Mouse (Mus musculus): ENCODE data around the gene Plin3. TPM values are rescaled to one million over a fixed set of nuclear protein-coding genes. Genes with fewer than 3 reads are reported as not detected.
A peak's percentile ranks its signal among the peaks of the same experiment; 100 is the strongest.

Gene Plin3
- polyA plus RNA-seq, 1 experiment: 21.3 TPM

- peaks cover 53% of the 10 kb centered on the region for H3K4me1 ChIP-seq
- no peaks in the 10 kb centered on the region for H3K9me3 ChIP-seq
- H3K36me3 ChIP-seq (replicated peaks; ENCODE audit: low read length): peaks cover 38% of the 10 kb centered on the region
- TF ChIP-seq GATA1 (IDR thresholded peaks at IDR 0.05; ENCODE audit: borderline replicate concordance, low read length) (no peak), FLI1 (IDR thresholded peaks at IDR 0.05; ENCODE audit: low read length) (no peak)
- H3K4me3 ChIP-seq (replicated peaks): peak within 1 kb of the TSS; percentile 96
- H3K27me3 ChIP-seq (replicated peaks): no peaks in the 10 kb centered on the region
Observed at GRCm38 (mm10) chr17:56325450-56326152, 32.9 kb upstream of the Plin3 start, which contains the start of gene Kdm4b. Gene Kdm4b (plus strand): TSS chr17:56326062.

DNA sequence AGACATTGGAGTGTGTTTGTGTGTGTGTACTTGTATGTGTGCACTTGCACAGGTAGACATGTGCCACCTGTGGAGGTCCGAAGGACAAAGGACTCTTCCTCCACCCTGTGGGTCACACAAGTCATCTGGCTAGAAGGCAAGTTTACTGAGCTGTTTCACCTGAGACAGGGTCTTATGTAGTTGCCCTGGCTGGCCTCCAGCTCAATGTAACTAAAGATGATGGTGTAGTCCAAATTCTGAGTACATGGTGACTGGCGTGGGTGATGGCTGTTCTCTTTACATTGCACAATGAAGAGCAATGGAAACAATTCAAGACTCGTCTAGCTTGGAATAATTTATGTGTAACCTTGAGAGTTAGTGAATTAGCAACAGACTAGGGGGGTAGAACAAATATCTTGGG is 31.7 kb upstream of the Plin3 start:
- Histone ChIP-seq H3K4me3 (replicated peaks) (peak overlapping the region; percentile 42), H3K9me3 (no peaks in the 10 kb centered on the region), H3K27me3 (replicated peaks) (no peaks in the 10 kb centered on the region), H3K36me3 (replicated peaks; ENCODE audit: low read length) (peaks cover 43% of the 10 kb centered on the region), H3K4me1 (peaks cover 41% of the 10 kb centered on the region)
- TF ChIP-seq GATA1 (IDR thresholded peaks at IDR 0.05; ENCODE audit: borderline replicate concordance, low read length) (no peak), FLI1 (IDR thresholded peaks at IDR 0.05; ENCODE audit: low read length) (no peak)

- peaks cover 51% of the 10 kb centered on the region for H3K4me1 ChIP-seq
- H3K9me3 ChIP-seq: no peaks in the 10 kb centered on the region
Observed at GRCm38 (mm10) chr17:56309191-56309945, 16.7 kb upstream of the Plin3 start.

GRCm38 (mm10) chr17:56308088-56308487 is 15.4 kb upstream of the Plin3 start:
- Histone ChIP-seq H3K4me3 (replicated peaks) (no peak overlapping the region), H3K9me3 (no peaks in the 10 kb centered on the region), H3K36me3 (replicated peaks; ENCODE audit: low read length) (peaks cover 74% of the 10 kb centered on the region), H3K4me1 (peaks cover 59% of the 10 kb centered on the region), H3K27me3 (replicated peaks) (no peaks in the 10 kb centered on the region)
- TF ChIP-seq FLI1 (IDR thresholded peaks at IDR 0.05; ENCODE audit: low read length): no peak
- no peak for TF ChIP-seq GATA1 (IDR thresholded peaks at IDR 0.05; ENCODE audit: borderline replicate concordance, low read length)

More at GRCm38 (mm10) chr17:56309191-56309945, 16.7 kb upstream of the Plin3 start:
- no peak for TF ChIP-seq GATA1 (IDR thresholded peaks at IDR 0.05; ENCODE audit: borderline replicate concordance, low read length)
- no peak for TF ChIP-seq FLI1 (IDR thresholded peaks at IDR 0.05; ENCODE audit: low read length)
- Histone ChIP-seq H3K4me3 (replicated peaks) (no peak overlapping the region), H3K27me3 (replicated peaks) (no peaks in the 10 kb centered on the region), H3K36me3 (replicated peaks; ENCODE audit: low read length) (peaks cover 87% of the 10 kb centered on the region)

- Histone ChIP-seq H3K27me3 (replicated peaks) (no peaks in the 10 kb centered on the region), H3K4me1 (peaks cover 68% of the 10 kb centered on the region), H3K36me3 (replicated peaks; ENCODE audit: low read length) (peaks cover 53% of the 10 kb centered on the region), H3K4me3 (replicated peaks) (no peak overlapping the region), H3K9me3 (no peaks in the 10 kb centered on the region)
- no peak for TF ChIP-seq GATA1 (IDR thresholded peaks at IDR 0.05; ENCODE audit: borderline replicate concordance, low read length)
- no peak for TF ChIP-seq FLI1 (IDR thresholded peaks at IDR 0.05; ENCODE audit: low read length)
Observed at GRCm38 (mm10) chr17:56305826-56306225, 13.2 kb upstream of the Plin3 start.

DNA sequence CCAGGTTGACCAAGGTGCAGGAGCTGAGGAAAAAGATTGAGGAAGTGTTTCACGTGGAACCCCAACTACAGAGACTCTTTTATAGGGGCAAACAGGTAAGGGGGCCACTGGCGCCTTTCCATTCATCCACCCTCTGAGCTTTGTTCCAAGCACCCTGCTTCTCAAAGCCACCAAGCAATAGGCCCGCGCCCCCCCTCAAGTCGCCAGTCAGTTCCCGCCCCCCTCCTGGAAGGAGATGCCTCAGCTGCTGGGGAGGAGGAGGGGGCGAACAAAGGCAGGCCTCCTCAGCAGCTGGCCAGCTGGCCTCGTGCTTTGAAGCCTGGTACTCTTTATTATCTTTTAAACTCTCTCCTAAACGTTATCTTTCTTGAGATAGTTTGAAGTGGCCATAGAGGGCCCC is 12.5 kb upstream of the Plin3 start:
- Histone ChIP-seq H3K36me3 (replicated peaks; ENCODE audit: low read length) (peaks cover 46% of the 10 kb centered on the region), H3K27me3 (replicated peaks) (peaks cover under 1% of the 10 kb centered on the region), H3K4me3 (replicated peaks) (peak overlapping the region; percentile 95), H3K9me3 (no peaks in the 10 kb centered on the region), H3K4me1 (peaks cover 64% of the 10 kb centered on the region)
- TF ChIP-seq GATA1 (IDR thresholded peaks at IDR 0.05; ENCODE audit: borderline replicate concordance, low read length) (no peak), FLI1 (IDR thresholded peaks at IDR 0.05; ENCODE audit: low read length) (no peak)

- Histone ChIP-seq H3K9me3 (no peaks in the 10 kb centered on the region), H3K4me3 (replicated peaks) (peak overlapping the region; percentile 95), H3K27me3 (replicated peaks) (peaks cover 2% of the 10 kb centered on the region), H3K36me3 (replicated peaks; ENCODE audit: low read length) (peaks cover 42% of the 10 kb centered on the region), H3K4me1 (peaks cover 64% of the 10 kb centered on the region)
- TF ChIP-seq FLI1 (IDR thresholded peaks at IDR 0.05; ENCODE audit: low read length) (no peak), GATA1 (IDR thresholded peaks at IDR 0.05; ENCODE audit: borderline replicate concordance, low read length) (no peak)
Observed at GRCm38 (mm10) chr17:56304718-56305117, 12.0 kb upstream of the Plin3 start.

DNA sequence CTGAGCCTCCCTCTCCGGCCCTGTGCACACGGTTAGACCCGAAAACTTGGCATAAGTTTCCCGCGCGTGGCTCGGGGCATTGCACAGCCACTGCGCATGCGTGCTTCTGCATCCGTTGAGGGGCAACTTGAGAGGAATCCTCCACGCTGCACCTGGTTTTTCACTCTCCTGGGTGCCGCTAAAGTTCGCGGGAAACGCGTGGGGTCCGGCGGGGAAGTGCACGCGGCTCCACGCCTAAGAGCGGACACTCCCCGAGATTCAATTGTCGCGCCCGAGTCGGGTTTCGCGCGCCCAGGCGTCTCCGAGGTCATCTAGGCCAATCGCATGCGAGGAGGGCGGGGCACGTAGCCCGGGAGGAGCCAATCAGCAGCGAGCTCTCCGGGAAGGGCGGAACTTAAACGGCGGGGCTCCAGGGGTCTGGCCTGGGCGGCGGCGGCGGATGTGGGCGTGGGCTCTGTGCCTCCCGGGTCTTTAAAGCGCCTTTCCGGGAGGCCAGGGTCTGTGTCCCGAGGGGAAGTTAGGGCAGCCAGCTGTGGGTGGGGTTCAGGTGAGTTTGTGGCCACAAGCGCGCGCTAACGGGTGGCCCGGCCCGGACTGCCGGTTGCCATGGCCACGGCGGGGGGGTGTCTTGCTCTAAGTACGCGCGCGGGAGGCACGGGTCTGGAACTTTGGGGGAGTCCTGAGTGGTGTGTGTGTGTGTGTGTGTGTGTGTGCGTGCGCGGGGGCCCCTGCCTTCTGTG is 11.3 kb upstream of the Plin3 start:
- Histone ChIP-seq H3K9me3 (no peaks in the 10 kb centered on the region), H3K4me1 (peaks cover 61% of the 10 kb centered on the region), H3K4me3 (replicated peaks) (peak overlapping the region; percentile 95), H3K27me3 (replicated peaks) (peaks cover 2% of the 10 kb centered on the region), H3K36me3 (replicated peaks; ENCODE audit: low read length) (peaks cover 35% of the 10 kb centered on the region)
- TF ChIP-seq FLI1 (IDR thresholded peaks at IDR 0.05; ENCODE audit: low read length): peak; percentile 82; the same call in 1 of the 2 replicates
- TF ChIP-seq GATA1 (IDR thresholded peaks at IDR 0.05; ENCODE audit: borderline replicate concordance, low read length): no peak

- Histone ChIP-seq H3K27me3 (replicated peaks) (peaks cover 2% of the 10 kb centered on the region), H3K9me3 (no peaks in the 10 kb centered on the region), H3K36me3 (replicated peaks; ENCODE audit: low read length) (peaks cover 28% of the 10 kb centered on the region), H3K4me1 (peaks cover 57% of the 10 kb centered on the region), H3K4me3 (replicated peaks) (peak within 1 kb of the TSS; percentile 95)
- TF ChIP-seq GATA1 (IDR thresholded peaks at IDR 0.05; ENCODE audit: borderline replicate concordance, low read length): no peak
Observed at GRCm38 (mm10) chr17:56303160-56303846, 10.6 kb upstream of the Plin3 start, which contains the start of gene Uhrf1. Gene Uhrf1 (plus strand): TSS chr17:56303321.

All from megakaryocyte, embryonic 14.5 days (primary cell).